In genomic region chr14:46670221-46671046, GRCm38 (mm10) we compare ENCODE assay signal across 12 mouse cellular contexts.
DNase-seq lines count a peak whose midpoint lies in the region; TF ChIP-seq lines count a peak whose summit lies in the region.
"Had no signal": no experiment of that assay in that cellular context is flagged by ENCODE, and none has a peak within 500 bp of the region (broad histone marks: within the 10 kb centered on the region; RNA-seq: fewer than 3 reads in every experiment).

No protein-coding gene starts in this region.

- WGBS in heart, adult 2 months = 46% methylated on average over 20 of the region's 20 CpGs

- no peak for TF ChIP-seq POLR2A in heart, adult 2 months (IDR thresholded peaks at IDR 0.05; ENCODE audit: insufficient read depth, low read depth, low read length)
- TF ChIP-seq POLR2A in embryonic fibroblast, embryonic 13.5 days (IDR thresholded peaks at IDR 0.05; ENCODE audit: low read depth, low read length) = no peak

- H3K36me3 ChIP-seq in heart, adult 2 months (ENCODE audit: control insufficient read depth, insufficient read depth, low read length) = no peaks in the 10 kb centered on the region
- H3K36me3 ChIP-seq: embryonic facial prominence, embryonic 15.5 days; neural tube, embryonic 12.5 days had no signal

- intact Hi-C loops in heart, adult 2 months (cut with DNase I) = no loop called here
- intact Hi-C loops in heart, postnatal 25 days (cut with DNase I) = no loop called here

- no peaks in the 10 kb centered on the region for H3K79me2 ChIP-seq in heart, adult 2 months (replicated peaks; ENCODE audit: control insufficient read depth, insufficient read depth, low read length)

- no peaks in the 10 kb centered on the region for H3K4me1 ChIP-seq in heart, adult 2 months (ENCODE audit: control insufficient read depth, insufficient read depth, low read length)
- no peaks in the 10 kb centered on the region for H3K4me1 ChIP-seq in embryonic fibroblast, embryonic 13.5 days (ENCODE audit: control insufficient read depth, insufficient read depth, low read length)
- H3K4me1 ChIP-seq: embryonic facial prominence, embryonic 15.5 days; forebrain, embryonic 13.5 days; neural tube, embryonic 12.5 days had no signal

- no peaks in the 10 kb centered on the region for H3K27me3 ChIP-seq in heart, adult 2 months (ENCODE audit: control insufficient read depth, insufficient read depth, low read length)
- H3K27me3 ChIP-seq: embryonic facial prominence, embryonic 15.5 days; forebrain, embryonic 13.5 days; neural tube, embryonic 12.5 days had no signal

- TF ChIP-seq CTCF in heart, adult 2 months (IDR thresholded peaks at IDR 0.05) = no peak
- no peak for TF ChIP-seq CTCF in embryonic fibroblast, embryonic 13.5 days (IDR thresholded peaks at IDR 0.05; ENCODE audit: borderline replicate concordance, insufficient read depth, low read length)

- no peak overlapping the region for H3K4me3 ChIP-seq in heart, adult 2 months
- H3K4me3 ChIP-seq in embryonic fibroblast, embryonic 13.5 days (ENCODE audit: insufficient read depth, low read length) = no peak overlapping the region
- H3K4me3 ChIP-seq: embryonic facial prominence, embryonic 15.5 days; forebrain, embryonic 13.5 days; neural tube, embryonic 12.5 days had no signal

- no peak overlapping the region for H3K9ac ChIP-seq in heart, adult 2 months (ENCODE audit: low read depth, low read length)
- H3K9ac ChIP-seq: embryonic facial prominence, embryonic 15.5 days; forebrain, embryonic 13.5 days; lung, embryonic 14.5 days; neural tube, embryonic 12.5 days had no signal

- peak in 1 of 2 experiments; percentile 11 for DNase-seq in heart, adult 2 months
- DNase-seq in heart, postnatal 25 days (ENCODE audit: low spot score) = no peak
- DNase-seq in lung, postnatal 36 days = peak; percentile 16
- no peak for DNase-seq in lung, postnatal 10 days
- no peak for DNase-seq in spleen, postnatal 4 days (ENCODE audit: low spot score in 2 of 2)
- DNase-seq in right cerebral cortex, postnatal 4 days = no peak
- DNase-seq: cerebellum, adult 11-12 months; lung, embryonic 14.5 days had no signal

- H3K27ac ChIP-seq in heart, adult 2 months = peak overlapping the region; percentile 45
- H3K27ac ChIP-seq in embryonic fibroblast, embryonic 13.5 days (ENCODE audit: insufficient read depth, low read length) = 0 out of 2 replicates have a peak overlapping the region, but pooled peaks have one; percentile 25
- H3K27ac ChIP-seq: embryonic facial prominence, embryonic 15.5 days; forebrain, embryonic 13.5 days; neural tube, embryonic 12.5 days had no signal

- TF ChIP-seq EP300 in heart, adult 2 months (IDR thresholded peaks at IDR 0.05; ENCODE audit: insufficient read depth, low read depth, low read length) = no peak
